Mouse (Mus musculus) thymus, postnatal 14 days (tissue): Measurements from ENCODE around the gene Tuba3a.

Source experiments
- DNase-seq: peaks from one replicate; pipeline ENCODE4 v3.0.0; 2021

The Tuba3a gene

DNA sequence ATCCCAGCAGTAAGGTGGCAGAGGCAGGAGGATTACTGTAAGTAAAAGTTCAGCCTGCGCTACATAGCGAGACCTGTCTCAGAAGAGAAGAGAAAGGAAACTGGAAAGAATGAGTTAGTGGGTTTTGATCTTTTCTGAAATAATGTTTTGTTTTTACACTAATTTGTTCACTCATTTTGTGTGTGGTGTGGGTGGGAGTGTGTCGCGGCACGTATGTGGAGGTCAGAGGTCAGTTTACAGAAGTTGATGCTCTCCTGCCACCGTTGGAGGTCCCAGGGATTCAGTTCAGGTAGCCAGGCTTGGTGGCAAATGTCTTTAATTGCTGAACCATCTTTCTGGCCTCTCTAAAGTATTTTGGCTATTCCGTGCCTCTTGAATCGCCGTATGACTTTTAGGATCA, 21.6 kb downstream of the Tuba3a start:
- no peak for DNase-seq

DNA sequence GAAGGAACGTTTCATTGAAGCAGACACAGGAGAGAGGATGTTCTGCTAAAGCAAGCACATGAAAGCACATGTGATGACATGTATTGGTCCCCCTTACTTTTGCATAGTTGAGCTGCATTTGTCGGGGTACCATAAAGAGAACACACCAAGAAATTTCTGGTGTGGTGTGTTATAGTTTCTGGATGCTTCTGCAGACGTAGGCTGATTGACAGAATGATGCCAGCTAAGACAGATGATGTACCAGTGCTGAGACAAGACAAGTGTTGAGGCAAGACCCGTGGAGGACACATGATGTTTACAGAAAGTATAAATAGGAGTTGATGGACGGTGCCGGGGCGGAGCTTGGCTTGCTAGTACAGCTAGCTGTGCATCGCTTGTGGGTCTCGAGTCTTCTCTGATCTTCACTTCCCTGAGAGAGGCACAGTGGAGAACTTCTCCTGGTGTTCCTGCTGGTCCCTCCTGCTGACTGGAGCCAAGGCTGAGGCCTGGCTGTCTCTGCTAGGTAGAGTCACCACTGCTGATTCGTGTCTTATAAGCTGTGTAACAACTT, 25.8 kb downstream of the Tuba3a start:
- no peak for DNase-seq

DNA sequence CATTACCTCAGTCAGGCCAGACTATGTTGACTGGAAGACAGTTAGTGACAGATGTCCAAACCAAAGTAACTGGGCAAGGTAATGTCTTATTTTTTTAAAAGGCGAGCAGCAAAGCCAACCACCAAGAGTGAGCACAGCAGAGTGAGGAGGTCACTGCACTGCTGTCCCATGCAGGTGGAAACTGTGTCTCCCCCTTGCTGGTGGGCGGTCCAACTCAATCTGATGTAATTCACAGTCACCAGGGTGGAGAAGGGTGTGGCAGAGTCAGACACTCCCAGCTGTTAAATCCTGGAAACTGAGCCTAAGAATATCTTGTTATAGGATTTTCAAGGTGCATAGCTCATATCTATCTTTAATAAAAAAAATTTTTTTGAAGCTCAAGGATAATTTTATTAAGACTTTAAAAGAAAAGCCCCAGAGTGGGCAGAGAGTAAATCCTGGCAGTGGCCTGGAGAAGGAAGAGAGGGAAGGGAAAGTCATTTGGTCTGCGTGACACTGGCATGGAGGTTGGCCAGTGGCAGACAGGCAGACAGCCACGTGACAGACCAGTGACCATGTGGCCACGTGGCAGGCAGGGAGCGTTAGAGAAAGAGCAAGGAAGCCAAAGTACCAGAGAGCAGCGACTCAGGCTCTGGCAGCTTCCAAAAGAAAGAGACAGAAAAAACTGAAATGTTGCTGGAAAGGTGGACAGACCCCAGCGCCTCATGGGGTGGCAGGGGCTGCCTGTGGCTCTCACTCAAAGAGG, 29.4 kb downstream of the Tuba3a start:
- no peak for DNase-seq

- peak; percentile 63 for DNase-seq
These were observed 30.3 kb downstream of the Tuba3a start for GRCm38 (mm10) chr6:125255516-125256044.

GRCm38 (mm10) chr6:125253863-125254715, 31.8 kb downstream of the Tuba3a start:
- no peak for DNase-seq

GRCm38 (mm10) chr6:125252711-125253110, 33.1 kb downstream of the Tuba3a start:
- no peak for DNase-seq

DNA sequence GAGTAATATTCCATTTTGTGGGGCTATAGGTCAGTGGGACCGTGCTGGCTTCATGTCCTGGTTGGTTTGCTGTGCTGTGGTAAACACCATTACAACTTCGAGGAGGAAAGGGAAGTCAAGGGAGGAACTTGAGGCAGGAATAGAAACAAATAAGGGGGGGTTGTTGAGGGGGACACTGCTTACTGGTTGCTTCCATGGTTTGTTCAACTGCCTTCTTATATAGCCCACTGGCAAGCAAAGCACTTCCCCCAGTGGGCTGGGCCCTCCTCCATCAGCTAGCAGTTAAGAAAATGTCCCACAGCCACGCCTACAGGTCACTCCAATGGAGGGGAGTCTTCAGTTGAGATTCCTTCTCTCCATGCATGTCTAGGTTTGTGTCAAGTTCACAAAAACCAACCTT, 33.6 kb downstream of the Tuba3a start:
- DNase-seq = no peak

DNA sequence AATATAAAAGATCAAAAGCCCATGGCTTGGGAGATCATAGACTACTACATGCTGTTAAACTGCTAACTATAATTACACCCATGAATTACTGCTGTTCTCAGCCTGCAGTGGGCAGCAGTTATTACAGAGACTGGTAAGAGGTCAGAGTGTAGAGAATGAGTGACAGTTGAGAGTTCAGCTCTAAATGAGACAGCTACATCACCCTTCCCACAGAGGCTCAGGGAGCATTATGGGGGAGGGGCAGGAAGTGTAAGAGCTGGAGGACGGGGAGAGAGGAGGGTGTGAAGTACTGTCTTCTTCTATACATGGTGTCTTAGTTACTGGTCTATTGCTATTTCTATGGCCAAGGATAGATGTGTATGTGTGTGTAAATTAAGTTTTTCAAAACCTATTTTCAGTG, 41.3 kb downstream of the Tuba3a start:
- DNase-seq = peak; percentile 84

- peak; percentile 82 for DNase-seq
These were observed 44.3 kb downstream of the Tuba3a start for GRCm38 (mm10) chr6:125241566-125241965.

DNA sequence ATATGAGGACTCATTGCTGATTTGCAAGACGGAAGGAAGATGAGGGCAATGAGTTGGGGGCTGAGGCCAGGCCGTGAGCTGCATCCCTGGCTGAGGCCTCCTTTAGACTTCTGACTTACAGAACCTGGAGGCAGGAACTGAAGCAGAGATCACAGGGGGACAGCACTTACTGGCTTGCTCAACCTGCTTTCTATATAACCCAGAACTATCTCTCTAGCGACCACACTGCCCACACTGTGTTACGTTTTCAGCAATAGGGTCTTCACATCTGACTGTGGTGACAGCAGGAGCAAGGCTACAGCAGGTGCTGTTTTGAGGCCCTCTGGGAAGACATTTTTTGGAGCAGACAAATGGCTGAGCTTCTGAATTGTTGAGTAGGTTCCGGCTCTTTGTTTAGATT, 45.2 kb downstream of the Tuba3a start:
- DNase-seq = peak; percentile 34

DNA sequence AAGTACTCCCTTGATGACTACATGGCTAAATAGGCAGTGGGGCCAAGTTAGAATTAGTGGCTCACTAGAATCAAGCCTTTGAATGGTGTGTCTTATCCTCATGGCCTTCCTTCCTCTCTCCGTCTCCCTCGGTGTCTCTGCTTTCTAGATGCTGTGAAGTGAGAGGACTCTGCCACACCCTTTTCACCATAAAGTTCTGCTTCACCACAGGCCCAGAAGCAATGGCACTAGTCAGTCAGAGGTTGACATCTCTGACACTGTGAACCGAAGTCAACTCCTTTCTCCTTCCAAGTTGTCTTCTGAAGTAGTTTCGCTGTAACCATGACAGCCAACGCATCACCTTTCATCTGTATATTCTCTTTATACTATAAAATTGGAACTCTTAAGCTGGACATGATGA, 46.3 kb downstream of the Tuba3a start:
- no peak for DNase-seq

- peak; percentile 86 for DNase-seq
These were observed 47.4 kb downstream of the Tuba3a start for GRCm38 (mm10) chr6:125238396-125238795.

DNA sequence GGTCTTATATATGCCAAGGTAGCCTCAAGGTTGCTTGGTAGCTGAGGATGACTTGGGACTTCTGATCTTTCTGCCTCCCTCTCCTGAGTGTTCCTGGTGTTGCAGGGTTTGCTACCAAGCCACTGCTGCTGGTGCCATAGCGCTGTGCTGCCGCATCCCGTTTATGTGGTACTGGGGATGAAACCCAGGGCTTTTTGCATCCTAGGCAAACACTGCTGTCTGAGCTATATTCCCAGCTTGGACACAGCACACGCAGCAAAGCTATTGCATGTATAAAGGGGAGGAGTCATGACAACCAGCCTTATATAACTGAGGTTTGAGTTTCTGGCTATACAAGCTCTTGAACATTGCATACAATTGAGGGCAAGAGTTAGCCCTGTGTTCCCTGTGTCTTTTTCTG, 48.4 kb downstream of the Tuba3a start:
- peak; percentile 72 for DNase-seq

- peak; percentile 89 for DNase-seq
These were observed 49.1 kb downstream of the Tuba3a start, which contains the start of gene Cd27 for GRCm38 (mm10) chr6:125236782-125237181. Gene Cd27, minus strand, starts transcription at chr6:125237010.

- DNase-seq = peak; percentile 67
These were observed 49.5 kb downstream of the Tuba3a start for GRCm38 (mm10) chr6:125236341-125236740.

DNA sequence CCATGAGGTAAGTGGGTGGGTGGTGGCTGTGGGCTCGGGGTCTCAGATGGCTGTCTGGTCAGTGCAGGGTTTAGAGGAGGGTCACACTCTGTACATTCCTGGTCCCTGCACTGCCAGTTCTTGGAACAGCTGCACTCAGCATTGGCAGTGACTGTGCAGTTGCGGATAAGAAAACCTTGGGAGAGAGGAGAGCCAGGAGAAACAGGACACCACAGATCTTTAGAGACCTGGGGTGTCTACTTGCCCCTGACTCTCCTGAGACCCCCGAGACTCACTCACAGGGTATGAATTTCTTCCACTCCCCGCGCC, 51.4 kb downstream of the Tuba3a start:
- DNase-seq = no peak

- no peak for DNase-seq
These were observed 51.9 kb downstream of the Tuba3a start for GRCm38 (mm10) chr6:125233816-125234519.

- peak; percentile 31 for DNase-seq
These were observed 53.3 kb downstream of the Tuba3a start for GRCm38 (mm10) chr6:125232516-125232915.

- peak; percentile 57 for DNase-seq
These were observed 53.8 kb downstream of the Tuba3a start for GRCm38 (mm10) chr6:125232045-125232437.

DNA sequence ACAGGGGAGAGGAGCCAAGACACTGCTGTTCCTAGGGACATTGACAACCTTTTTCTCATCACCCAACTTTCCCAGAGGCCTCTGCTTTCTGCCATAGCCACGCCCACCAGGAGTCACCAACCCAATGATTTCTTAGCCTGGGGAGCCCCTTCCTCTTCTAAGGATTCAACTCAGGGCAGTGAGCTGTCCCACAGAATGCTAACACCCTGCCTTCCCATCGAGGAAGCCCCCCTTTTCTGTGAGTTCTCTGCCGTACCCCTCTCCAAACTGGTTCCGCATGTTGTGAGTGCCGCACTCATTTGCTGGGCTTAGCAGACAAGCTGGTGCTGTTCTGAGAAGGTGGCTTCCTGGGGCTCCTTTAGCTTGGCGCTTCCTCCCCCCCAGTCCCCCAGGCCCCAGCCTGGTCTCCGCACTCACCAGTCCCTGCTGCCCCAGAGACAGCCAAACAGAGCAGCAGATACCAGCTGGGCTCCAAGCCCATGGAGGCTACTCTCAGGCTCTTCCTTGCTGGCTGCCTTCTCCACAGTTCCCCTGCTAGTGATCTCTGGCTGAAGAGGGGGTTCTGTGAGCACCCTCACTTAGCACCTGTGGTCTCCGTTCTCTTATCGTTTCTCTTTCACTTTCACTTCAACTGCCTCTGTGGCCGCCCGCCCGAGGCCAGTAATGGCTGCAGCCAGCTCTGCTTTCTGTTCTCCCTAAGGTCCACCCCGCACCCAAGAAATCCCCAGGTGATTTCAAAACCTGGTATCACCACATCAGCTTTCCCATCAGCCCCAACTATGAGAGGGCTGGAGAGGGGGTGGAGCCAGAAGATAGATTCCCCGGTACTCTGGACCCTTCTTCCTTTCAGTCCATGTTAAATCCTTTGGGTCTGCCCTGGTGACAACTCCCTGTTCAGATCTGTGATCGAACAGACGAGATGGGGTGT, 54.5 kb downstream of the Tuba3a start, which contains the start of gene Tapbpl:
Gene Tapbpl, minus strand, starts transcription at position 744 of the 928 bp plus-strand sequence.
- DNase-seq = peak; percentile 85

GRCm38 (mm10) chr6:125230571-125230970, 55.3 kb downstream of the Tuba3a start:
- DNase-seq = peak; percentile 56
